Mouse (Mus musculus) spleen, adult 12 weeks (tissue): ENCODE data around the gene Ccl9.
"Not testable (repeated sequence)": the region's sequence is repeated elsewhere in the genome, so short reads cannot be mapped to it uniquely, and the experiment has no call there.

ENCODE experiments used
- DNase-seq: peaks from one replicate; pipeline ENCODE4 v3.0.0; 2022; ENCODE audit warnings: low spot score

The Ccl9 gene

GRCm38 (mm10) chr11:83580699-83581232, 2.3 kb upstream of the Ccl9 start:
- DNase-seq, result no peak

- no peak for DNase-seq
These were observed 563 bp upstream of the Ccl9 start for GRCm38 (mm10) chr11:83578999-83579398.

- no peak for DNase-seq
These were observed 1.4 kb downstream of the Ccl9 start for GRCm38 (mm10) chr11:83576927-83577555.

- no peak for DNase-seq
These were observed 5.6 kb downstream of the Ccl9 start for GRCm38 (mm10) chr11:83572834-83573233.

GRCm38 (mm10) chr11:83572223-83572622, 6.2 kb downstream of the Ccl9 start:
- no peak for DNase-seq

GRCm38 (mm10) chr11:83570189-83570588, 8.2 kb downstream of the Ccl9 start:
- no peak for DNase-seq

- no peak for DNase-seq
These were observed 9.2 kb downstream of the Ccl9 start for GRCm38 (mm10) chr11:83569249-83569648.

GRCm38 (mm10) chr11:83568786-83569185, 9.7 kb downstream of the Ccl9 start:
- DNase-seq, result no peak

GRCm38 (mm10) chr11:83568061-83568460, 10.4 kb downstream of the Ccl9 start:
- no peak for DNase-seq

GRCm38 (mm10) chr11:83567311-83567710, 11.1 kb downstream of the Ccl9 start:
- no peak for DNase-seq

GRCm38 (mm10) chr11:83566617-83567016, 11.8 kb downstream of the Ccl9 start:
- no peak for DNase-seq

GRCm38 (mm10) chr11:83563754-83564153, 14.7 kb downstream of the Ccl9 start:
- no peak for DNase-seq

GRCm38 (mm10) chr11:83562311-83562887, 16.0 kb downstream of the Ccl9 start:
- no peak for DNase-seq

- no peak for DNase-seq
These were observed 18.0 kb downstream of the Ccl9 start for GRCm38 (mm10) chr11:83560405-83560804.

GRCm38 (mm10) chr11:83557074-83557473, 21.4 kb downstream of the Ccl9 start:
- no peak for DNase-seq

- no peak for DNase-seq
These were observed 22.2 kb downstream of the Ccl9 start for GRCm38 (mm10) chr11:83556085-83556781.

GRCm38 (mm10) chr11:83551668-83552067, 26.8 kb downstream of the Ccl9 start:
- no peak for DNase-seq

- DNase-seq, result not testable (repeated sequence)
These were observed 27.4 kb downstream of the Ccl9 start for GRCm38 (mm10) chr11:83551037-83551436.

GRCm38 (mm10) chr11:83550186-83550632, 28.2 kb downstream of the Ccl9 start:
- DNase-seq, result no peak

- no peak for DNase-seq
These were observed 34.2 kb downstream of the Ccl9 start for GRCm38 (mm10) chr11:83544214-83544613.

GRCm38 (mm10) chr11:83541415-83541814, 37.0 kb downstream of the Ccl9 start:
- no peak for DNase-seq

GRCm38 (mm10) chr11:83540931-83541330, 37.5 kb downstream of the Ccl9 start:
- DNase-seq, result no peak

GRCm38 (mm10) chr11:83538705-83539314, 39.6 kb downstream of the Ccl9 start:
- no peak for DNase-seq
